Mouse (Mus musculus): ENCODE data around the gene Mylk3.

The Mylk3 gene

GRCm38 (mm10) chr8:85380123-85380823 lies 5.9 kb downstream of the Mylk3 start:
- DNase-seq: no peak

DNA sequence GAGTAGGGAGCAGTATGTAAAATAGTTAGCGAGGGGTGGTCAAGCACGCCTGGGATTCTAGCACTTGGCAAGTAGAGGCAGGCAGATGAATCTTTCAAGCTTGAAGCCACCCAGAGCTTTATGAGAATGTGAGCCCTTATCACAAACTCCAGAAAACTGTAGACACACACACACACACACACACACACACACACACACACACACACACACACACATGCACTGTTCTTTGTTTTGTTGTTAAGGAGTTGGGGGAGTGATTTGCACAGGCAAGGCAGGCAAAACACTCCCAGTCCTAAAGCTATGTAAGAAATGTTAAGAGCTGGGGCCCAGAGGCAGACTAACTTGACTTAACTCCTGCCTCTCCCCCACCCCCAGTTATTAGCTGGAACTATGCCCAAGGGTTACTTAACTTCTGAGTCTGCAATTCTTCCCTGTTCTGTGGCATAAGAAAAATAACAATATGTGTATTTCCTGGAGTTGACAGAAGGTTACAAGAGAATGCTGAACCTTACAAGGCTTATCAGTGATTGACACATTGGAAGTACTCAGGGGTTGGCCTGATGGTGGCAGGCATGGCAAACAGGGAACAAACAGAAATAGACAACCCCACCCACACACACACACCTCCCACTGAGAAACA lies 6.9 kb downstream of the Mylk3 start:
- no peak for DNase-seq

GRCm38 (mm10) chr8:85376516-85376915 lies 9.6 kb downstream of the Mylk3 start:
- DNase-seq: no peak

DNA sequence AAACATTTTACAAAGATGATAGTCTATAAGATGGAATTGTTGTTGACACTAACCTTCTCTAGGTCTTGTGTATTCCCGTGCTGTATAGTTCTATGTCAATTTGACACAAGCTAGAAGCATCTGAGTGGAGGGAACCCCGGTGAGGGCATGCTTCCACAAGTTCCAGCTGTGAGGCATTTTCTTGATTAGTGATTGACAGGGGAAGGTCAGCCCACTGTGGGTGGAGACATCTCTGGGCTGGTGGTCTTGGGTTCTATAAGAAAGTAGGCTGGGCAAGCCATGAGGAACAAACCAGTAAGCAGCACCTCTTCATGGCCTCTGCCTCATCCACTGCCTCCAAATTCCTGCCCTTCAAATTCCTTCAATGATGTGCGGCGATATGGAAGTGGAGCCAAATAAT lies 11.9 kb downstream of the Mylk3 start:
- DNase-seq: no peak

DNA sequence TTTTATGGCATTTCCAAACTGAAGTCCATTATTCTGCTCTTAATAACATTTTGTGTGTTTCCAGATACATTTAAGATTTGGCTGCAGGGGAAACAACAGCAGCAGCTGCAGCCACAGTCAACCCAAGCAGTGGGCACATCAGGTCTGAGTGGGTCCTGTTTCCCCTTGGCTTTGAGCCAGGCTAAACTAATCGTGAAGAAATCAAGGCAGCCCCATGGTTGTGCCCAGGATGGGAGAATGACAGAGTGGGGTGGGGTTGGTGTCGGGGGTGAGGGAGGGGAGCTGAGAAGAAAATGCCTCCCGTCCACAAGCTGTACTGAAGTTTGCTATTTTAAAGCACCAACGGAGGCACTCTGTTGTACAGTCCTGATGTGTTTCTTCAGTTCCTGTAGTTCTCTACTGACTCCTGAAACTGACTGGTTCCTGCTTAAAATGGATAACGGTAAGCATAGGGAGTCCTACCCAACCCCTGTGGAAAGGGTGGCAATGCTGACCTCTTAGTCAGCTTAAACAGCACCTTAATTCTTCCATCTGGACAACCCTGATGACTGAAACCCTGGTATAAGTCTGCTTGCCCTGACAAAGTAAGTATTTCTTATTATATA lies 12.6 kb downstream of the Mylk3 start:
- DNase-seq: no peak

DNA sequence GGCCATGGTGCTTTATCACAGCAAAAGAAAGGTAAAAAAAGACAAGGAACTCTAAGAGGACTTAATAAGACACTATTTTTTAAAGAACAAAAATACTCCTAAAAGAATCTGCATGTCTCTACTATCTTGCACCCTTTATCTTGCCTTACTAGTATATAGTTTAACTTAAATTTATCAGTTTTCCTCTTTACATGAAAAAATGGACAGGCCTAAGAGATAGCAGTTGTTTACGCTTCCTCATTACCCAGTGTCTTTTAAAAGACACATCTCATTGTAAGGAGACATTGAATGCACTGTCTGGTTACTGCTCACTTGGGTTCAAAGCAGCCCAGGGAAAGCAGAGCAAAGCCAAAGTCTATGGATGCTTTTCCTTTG lies 13.7 kb downstream of the Mylk3 start:
- no peak for DNase-seq

DNA sequence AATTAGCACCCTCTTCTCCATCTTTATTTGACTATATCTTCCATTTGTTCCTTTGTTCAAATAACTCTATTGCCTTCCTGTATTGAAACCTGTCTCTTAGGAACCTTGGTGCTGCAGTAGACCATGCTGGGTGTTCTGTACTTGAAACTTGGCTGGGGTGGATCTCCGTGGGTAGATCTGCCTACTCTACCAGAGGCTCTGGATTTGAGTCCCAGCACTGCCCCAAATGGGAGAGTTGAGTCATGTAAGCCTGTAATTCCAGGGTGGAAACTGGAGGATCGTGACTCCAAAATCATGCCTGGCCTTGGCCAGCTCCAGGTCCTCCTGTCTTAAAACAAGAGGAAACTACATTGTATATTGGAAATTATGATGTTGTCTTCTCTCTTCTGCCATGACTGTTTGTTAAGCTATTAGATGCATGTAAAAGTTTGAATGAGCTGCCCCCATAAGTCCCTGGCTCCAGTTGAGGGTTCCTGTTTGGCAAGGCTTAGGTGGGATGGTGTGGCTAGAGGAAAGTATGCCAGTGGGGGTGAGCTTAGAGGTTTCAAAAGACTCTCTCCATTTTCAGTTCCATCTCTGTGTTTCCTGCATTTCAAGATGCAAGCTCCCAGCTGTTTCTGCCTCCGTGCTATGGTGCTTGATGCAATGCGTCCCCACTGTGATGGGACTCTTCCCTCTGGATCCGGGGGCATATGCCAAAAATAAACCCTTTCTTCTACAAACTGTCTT lies 14.2 kb downstream of the Mylk3 start:
- DNase-seq: no peak

- no peak for DNase-seq
Observed at GRCm38 (mm10) chr8:85365176-85365575, 21.0 kb downstream of the Mylk3 start.

DNA sequence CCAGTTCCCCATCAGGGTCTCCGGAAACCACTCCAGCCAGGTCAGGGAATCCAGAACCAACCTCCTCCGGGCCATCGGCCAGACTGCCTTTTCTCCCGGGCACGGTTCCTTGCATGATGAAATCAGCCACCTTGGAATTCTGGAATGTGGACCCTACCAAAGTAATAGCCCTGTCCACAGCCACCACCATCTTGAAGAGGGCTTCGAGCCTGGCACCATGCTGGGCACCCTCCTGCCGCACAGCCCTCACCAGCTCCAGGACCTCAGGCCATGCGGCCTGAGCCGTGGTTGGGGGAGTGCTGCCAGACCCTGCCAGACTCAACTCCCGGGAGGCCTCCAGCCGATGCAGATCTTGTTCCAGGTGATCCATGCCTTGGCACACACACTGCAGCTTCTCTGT lies 21.5 kb downstream of the Mylk3 start:
- no peak for DNase-seq

- DNase-seq: no peak
Observed at GRCm38 (mm10) chr8:85363406-85363805, 22.7 kb downstream of the Mylk3 start.

- DNase-seq: no peak
Observed at GRCm38 (mm10) chr8:85362211-85362610, 23.9 kb downstream of the Mylk3 start.

DNA sequence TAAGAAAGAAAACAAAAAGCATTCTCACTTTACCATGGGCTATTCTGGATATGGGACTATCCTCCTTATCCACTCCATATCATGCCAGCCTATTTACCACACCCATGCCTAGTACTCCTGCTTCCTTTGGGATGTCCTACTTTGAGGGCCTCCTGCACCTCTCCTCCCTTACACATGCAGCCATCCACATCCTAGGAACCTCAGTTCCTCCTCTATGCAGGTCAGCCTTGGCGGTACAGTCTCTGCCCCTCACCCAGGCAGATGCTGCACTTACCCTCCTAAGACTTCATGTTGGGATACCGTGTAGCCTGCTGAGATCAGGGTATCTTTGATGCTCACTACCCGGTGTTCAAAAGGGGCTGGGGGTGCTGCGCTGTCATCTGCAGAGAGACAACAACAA lies 32.9 kb downstream of the Mylk3 start:
- no peak for DNase-seq

GRCm38 (mm10) chr8:85339871-85340573 lies 46.1 kb downstream of the Mylk3 start:
- no peak for DNase-seq

DNA sequence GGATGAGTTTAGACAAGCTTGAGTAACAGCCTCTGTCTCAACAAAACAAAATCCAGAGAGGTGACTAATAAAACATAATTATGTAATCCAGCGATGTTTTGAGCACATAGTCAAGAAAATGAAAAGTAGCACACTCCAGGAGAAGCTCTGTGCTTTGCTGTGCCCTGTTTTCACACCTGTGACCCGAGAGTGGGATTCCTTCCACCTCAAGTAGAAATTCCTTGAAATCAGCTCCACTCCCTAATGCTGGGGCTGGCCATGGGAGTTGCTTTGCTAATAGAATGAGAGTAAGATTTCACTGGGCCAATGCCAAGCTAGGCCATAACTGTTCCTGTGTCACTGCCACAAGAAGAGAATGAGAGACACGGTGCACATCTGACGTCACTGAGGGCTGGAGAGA lies 48.5 kb downstream of the Mylk3 start:
- DNase-seq: no peak

GRCm38 (mm10) chr8:85336211-85336933 lies 49.8 kb downstream of the Mylk3 start:
- DNase-seq: no peak

DNA sequence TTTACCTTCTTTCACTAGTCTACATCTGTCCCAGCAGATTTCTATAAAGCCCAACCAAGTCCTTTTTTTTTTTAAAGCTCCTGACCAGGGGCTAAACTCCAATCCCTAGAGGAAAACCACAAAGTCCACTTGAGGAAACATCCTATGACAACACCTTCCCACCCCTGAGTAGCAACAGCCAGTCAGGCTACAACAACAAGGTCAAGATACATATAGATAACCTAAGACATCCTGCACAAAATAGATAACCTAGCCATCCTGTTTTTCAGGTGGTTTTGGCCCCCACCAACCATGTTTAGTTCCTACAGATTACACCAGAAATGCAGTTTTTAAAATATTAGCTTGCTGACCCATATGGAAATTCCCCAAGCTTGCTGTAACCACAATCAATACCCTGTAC lies 51.0 kb downstream of the Mylk3 start:
- DNase-seq: no peak

GRCm38 (mm10) chr8:85329506-85329905 lies 56.6 kb downstream of the Mylk3 start:
- DNase-seq: no peak

DNA sequence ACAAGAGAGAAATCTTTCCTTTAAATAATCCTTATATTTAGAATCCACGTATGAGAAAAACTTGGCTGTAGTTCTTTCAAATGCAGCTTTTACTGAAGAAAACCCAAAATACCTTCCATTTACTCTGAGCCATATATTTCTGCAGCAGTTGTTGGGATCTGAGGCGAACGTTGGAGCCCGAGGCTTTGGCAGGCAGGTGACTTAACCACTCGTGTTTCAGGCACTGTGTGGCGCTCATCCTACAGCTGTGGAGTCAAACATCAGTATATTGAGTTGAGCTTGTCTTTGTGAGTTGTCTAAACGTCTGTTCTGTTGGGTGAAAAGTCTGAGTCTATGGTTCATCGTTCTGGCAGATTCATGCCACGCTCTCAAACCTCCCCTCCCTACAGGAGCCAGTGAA lies 59.1 kb downstream of the Mylk3 start:
- no peak for DNase-seq

DNA sequence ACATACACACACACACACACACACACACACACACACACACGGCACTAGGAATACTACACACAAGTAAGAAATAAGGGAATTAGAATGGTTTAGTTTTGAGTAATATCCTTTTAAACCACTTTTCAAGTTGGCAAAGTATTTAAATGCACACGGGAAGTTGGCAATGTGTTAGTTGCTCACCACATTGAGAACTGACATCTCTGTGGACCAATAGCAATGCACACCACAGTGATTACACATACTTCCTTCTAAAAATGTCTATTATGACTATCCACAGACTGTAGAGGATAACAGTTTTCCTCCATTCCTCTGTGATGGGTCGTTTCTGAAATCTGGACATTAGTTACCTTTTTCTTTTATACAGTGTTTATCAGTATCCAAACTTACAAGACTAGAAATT lies 63.1 kb downstream of the Mylk3 start:
- DNase-seq: no peak

DNA sequence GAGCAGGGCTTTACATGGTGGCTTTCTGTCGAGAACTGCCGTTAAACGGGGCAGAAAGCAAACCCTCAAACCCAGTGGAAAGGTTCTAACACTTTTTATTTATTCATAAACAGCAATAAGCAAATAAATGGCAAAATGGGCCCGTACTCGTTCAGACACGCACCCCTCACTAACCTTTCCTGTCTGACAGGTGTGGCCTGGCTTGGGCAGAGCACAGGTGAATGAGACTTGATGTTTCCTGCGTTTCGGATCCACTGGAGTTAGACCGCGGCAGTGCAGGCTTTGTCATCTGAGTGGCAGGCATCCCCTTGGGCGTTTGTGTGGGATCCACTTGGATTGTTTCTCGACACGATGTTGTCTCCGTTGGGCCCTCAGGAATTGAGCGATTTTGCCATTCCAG lies 64.2 kb downstream of the Mylk3 start:
- no peak for DNase-seq

DNA sequence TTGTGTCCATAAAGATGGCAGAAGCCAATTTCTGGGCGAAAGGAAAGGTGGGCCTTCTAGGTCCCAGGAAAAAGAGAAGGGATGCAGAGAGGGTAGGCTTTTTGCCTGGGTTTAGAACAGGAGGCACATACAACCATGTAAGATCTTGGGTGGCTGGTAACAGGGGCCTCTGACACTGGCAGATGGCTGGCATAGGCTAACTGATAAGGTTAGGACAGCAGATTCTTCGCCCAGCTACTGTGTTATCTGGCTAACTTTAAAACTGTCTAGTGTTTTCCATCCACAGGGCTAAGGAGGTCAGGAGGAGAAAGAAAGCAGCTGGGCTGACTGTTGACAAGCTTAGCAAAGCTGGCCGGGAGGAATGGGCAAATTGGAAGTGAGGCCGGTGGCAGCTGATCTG lies 67.6 kb downstream of the Mylk3 start:
- no peak for DNase-seq

DNA sequence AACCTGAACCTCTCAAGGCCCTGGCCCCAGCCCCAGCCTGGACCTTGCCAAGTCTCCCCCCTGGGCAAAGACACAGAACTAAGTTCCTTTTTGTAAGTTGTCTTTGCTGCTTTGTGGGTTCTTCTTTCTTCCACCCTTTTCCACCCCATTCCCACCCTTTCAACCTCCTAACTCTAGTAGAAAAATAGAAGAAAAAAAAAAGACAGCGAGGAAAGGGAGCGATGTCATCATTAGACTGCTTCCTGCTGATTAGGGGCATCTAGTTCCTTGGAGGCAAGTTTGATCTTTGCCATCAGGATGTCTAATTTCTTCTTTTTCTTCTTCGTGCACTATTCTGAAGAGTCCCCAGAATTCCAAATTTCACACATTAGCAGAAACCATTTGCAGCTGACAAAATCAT lies 73.1 kb downstream of the Mylk3 start:
- no peak for DNase-seq

GRCm38 (mm10) chr8:85311743-85312142 lies 74.4 kb downstream of the Mylk3 start:
- no peak for DNase-seq

Measured in kidney, adult 18-20 months (tissue).